8 mouse cellular contexts compared by ENCODE assay signal in the genomic region with DNA sequence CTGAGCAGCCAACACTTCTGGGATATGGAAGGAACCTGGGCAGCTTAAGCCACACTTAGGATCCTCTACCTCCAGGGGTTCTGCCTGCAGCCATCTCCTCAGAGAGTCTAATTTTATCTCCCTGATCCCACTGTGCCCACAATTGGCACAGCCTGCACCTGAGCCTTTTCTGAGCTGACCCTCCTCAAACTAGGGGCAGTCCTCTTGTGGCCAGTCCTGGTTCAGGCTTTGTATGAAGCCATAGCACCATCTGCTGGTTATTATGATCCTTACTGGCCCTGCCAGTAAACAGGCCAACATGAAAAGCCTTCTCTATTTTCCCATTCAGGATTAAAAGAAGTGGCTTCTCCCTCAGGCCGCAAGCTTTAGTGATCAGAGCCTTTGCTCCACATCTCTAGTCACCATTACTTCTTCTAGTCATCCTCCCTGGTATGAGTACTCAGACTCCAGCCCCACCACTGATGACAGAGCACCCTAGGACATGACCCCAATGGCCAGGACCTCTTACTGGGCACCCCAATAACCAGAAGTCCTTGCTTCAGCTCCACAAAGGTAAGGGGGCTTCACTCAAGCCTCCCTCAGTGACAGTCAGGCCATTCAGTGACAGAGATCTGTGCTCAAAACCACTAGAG. TPM values are rescaled to one million over a fixed set of nuclear protein-coding genes. Genes with fewer than 3 reads are reported as not detected.
A peak's percentile ranks its signal among the peaks of the same experiment; 100 is the strongest.
DNase-seq lines count a peak whose midpoint lies in the region; ATAC-seq and TF ChIP-seq lines count a peak whose summit lies in the region.

No protein-coding gene starts in this region.

- WGBS in heart, postnatal 0 days = 56% methylated on average over 1 of the region's 1 CpGs
- WGBS in midbrain, embryonic 15.5 days = 60% methylated on average over 1 of the region's 1 CpGs

- no peaks in the 10 kb centered on the region for H3K36me3 ChIP-seq in testis, adult 2 months (ENCODE audit: control insufficient read depth, insufficient read depth, low read length)
- no peaks in the 10 kb centered on the region for H3K36me3 ChIP-seq in heart, postnatal 0 days (replicated peaks; ENCODE audit: control insufficient read depth, insufficient read depth, low read length)
- no peaks in the 10 kb centered on the region for H3K36me3 ChIP-seq in midbrain, embryonic 15.5 days (replicated peaks)

- peak; percentile 56 for ATAC-seq in cerebellum, adult (ENCODE audit: insufficient number of reproducible peaks, low FRiP score, low TSS enrichment)
- peak; percentile 74; the same call in 1 of the 2 replicates for ATAC-seq in heart, postnatal 0 days (ENCODE audit: insufficient read depth, low read depth)
- peak; percentile 86 for ATAC-seq in midbrain, embryonic 15.5 days (replicated peaks)

- H3K4me2 ChIP-seq in heart, postnatal 0 days (ENCODE audit: low read depth, low read length) = no peak overlapping the region
- H3K4me2 ChIP-seq in midbrain, embryonic 15.5 days = no peak overlapping the region

- no peaks in the 10 kb centered on the region for H3K4me1 ChIP-seq in testis, adult 2 months (ENCODE audit: control insufficient read depth, insufficient read depth, low read length)
- H3K4me1 ChIP-seq in heart, postnatal 0 days (ENCODE audit: control insufficient read depth, insufficient read depth) = no peaks in the 10 kb centered on the region
- no peaks in the 10 kb centered on the region for H3K4me1 ChIP-seq in midbrain, embryonic 15.5 days

- no peak for DNase-seq in cerebellum, adult 8-10 months
- DNase-seq in testis, postnatal 14 days (ENCODE audit: low spot score) = no peak
- peak; percentile 52 for DNase-seq in heart, postnatal 0 days (ENCODE audit: low spot score)
- peak; percentile 42 to 57 for DNase-seq in kidney, postnatal 4 days
- no peak for DNase-seq in thymus, postnatal 0 days (ENCODE audit: low spot score)

- H3K27ac ChIP-seq in testis, adult 2 months (ENCODE audit: control insufficient read depth, insufficient read depth, low read depth, low read length) = no peak overlapping the region
- H3K27ac ChIP-seq in heart, postnatal 0 days (ENCODE audit: low read depth) = no peak overlapping the region
- H3K27ac ChIP-seq in midbrain, embryonic 15.5 days = no peak overlapping the region

- no peaks in the 10 kb centered on the region for H3K27me3 ChIP-seq in testis, adult 2 months (ENCODE audit: control insufficient read depth, insufficient read depth, low read length)
- H3K27me3 ChIP-seq in heart, postnatal 0 days (ENCODE audit: control insufficient read depth, insufficient read depth, low read length) = no peaks in the 10 kb centered on the region
- no peaks in the 10 kb centered on the region for H3K27me3 ChIP-seq in midbrain, embryonic 15.5 days (replicated peaks)

- H3K9ac ChIP-seq in heart, postnatal 0 days (replicated peaks; ENCODE audit: low read depth, low read length) = no peak overlapping the region
- no peak overlapping the region for H3K9ac ChIP-seq in midbrain, embryonic 15.5 days

- H3K4me3 ChIP-seq in testis, adult 2 months (ENCODE audit: control insufficient read depth, low read depth, low read length) = no peak overlapping the region
- H3K4me3 ChIP-seq in heart, postnatal 0 days (ENCODE audit: low read depth, low read length) = no peak overlapping the region
- H3K4me3 ChIP-seq in midbrain, embryonic 15.5 days = no peak overlapping the region

- no peak for TF ChIP-seq POLR2A in testis, adult 2 months (IDR thresholded peaks at IDR 0.05; ENCODE audit: control insufficient read depth, low read depth, low read length)

- peak; percentile 23; the same call in 1 of the 2 replicates for TF ChIP-seq CTCF in testis, adult 2 months (IDR thresholded peaks at IDR 0.05; ENCODE audit: control insufficient read depth, insufficient read depth, insufficient replicate concordance, low read depth, low read length)
- peak; percentile 81 for TF ChIP-seq CTCF in heart, postnatal 0 days (IDR thresholded peaks at IDR 0.05; ENCODE audit: low read depth)

- TF ChIP-seq EP300 in heart, postnatal 0 days (IDR thresholded peaks at IDR 0.05; ENCODE audit: low read depth) = no peak

- H3K9me3 ChIP-seq in heart, postnatal 0 days (replicated peaks; ENCODE audit: control insufficient read depth, low read length) = no peaks in the 10 kb centered on the region
- no peaks in the 10 kb centered on the region for H3K9me3 ChIP-seq in midbrain, embryonic 15.5 days

RNA-seq across cellular contexts. Expression of gene Smpd1, which starts 26.7 kb away (rescaled TPM):
- polyA plus RNA-seq in testis, adult 2 months (2012; rRNA removed) = 3.9 and 4.0 TPM in 2 replicates
- total RNA-seq in heart, postnatal 0 days (2014; rRNA removed; ENCODE audit: low replicate concordance) = 159 and 173 TPM in 2 replicates
- 81.0 and 85.3 TPM in 2 replicates for polyA plus RNA-seq in heart, postnatal 0 days (2015; fragmentation: Nextera tagmentation; extraction: Ambion mirVana)
- polyA plus RNA-seq in midbrain, embryonic 15.5 days (2015; fragmentation: Nextera tagmentation; extraction: Ambion mirVana) = 93.0 and 94.6 TPM in 2 replicates
- 24.3 and 25.6 TPM in 2 replicates for polyA plus RNA-seq in thymus, postnatal 0 days (2015; fragmentation: Nextera tagmentation; extraction: Ambion mirVana)

RNA-seq across cellular contexts. Expression of gene Cavin3, which starts 45.3 kb away (rescaled TPM):
- 2.0 and 4.9 TPM in 2 replicates for polyA plus RNA-seq in testis, adult 2 months (2012; rRNA removed)
- 75.4 and 84.2 TPM in 2 replicates for total RNA-seq in heart, postnatal 0 days (2014; rRNA removed; ENCODE audit: low replicate concordance)
- 78.6 and 79.9 TPM in 2 replicates for polyA plus RNA-seq in heart, postnatal 0 days (2015; fragmentation: Nextera tagmentation; extraction: Ambion mirVana)
- 27.1 and 33.1 TPM in 2 replicates for polyA plus RNA-seq in midbrain, embryonic 15.5 days (2015; fragmentation: Nextera tagmentation; extraction: Ambion mirVana)
- polyA plus RNA-seq in thymus, postnatal 0 days (2015; fragmentation: Nextera tagmentation; extraction: Ambion mirVana) = 14.0 and 15.1 TPM in 2 replicates

RNA-seq across cellular contexts. Expression of gene Apbb1, which starts 54.0 kb away (rescaled TPM):
- polyA plus RNA-seq in testis, adult 2 months (2012; rRNA removed) = 33.9 and 37.4 TPM in 2 replicates
- total RNA-seq in heart, postnatal 0 days (2014; rRNA removed; ENCODE audit: low replicate concordance) = 48.0 and 170 TPM in 2 replicates
- 67.3 and 69.7 TPM in 2 replicates for polyA plus RNA-seq in heart, postnatal 0 days (2015; fragmentation: Nextera tagmentation; extraction: Ambion mirVana)
- 319 and 325 TPM in 2 replicates for polyA plus RNA-seq in midbrain, embryonic 15.5 days (2015; fragmentation: Nextera tagmentation; extraction: Ambion mirVana)
- 6.5 and 7.7 TPM in 2 replicates for polyA plus RNA-seq in thymus, postnatal 0 days (2015; fragmentation: Nextera tagmentation; extraction: Ambion mirVana)

Comparison
In these comparisons a context has a peak if more than half of its experiments do, and no peak if none do; other contexts are left out.
1. DNase-seq: peak in heart, postnatal 0 days (single experiment) and kidney, postnatal 4 days (2 of 2); none in cerebellum, adult 8-10 months (single experiment), testis, postnatal 14 days (single experiment) and thymus, postnatal 0 days (single experiment).
2. Peak in every context shown above with its lines, with median percentiles within 50 percentile points of each other: ATAC-seq.